Mouse (Mus musculus) 3T3-L1 (cell line): ENCODE results near the gene Ddx24.
"Not testable (repeated sequence)": the region's sequence is repeated elsewhere in the genome, so short reads cannot be mapped to it uniquely, and the experiment has no call there.

Experiments
- DNase-seq: peaks from one replicate; pipeline ENCODE4 v3.0.0-alpha.2; 2015; ENCODE audit warnings: low read depth, low spot score

The Ddx24 gene

DNA sequence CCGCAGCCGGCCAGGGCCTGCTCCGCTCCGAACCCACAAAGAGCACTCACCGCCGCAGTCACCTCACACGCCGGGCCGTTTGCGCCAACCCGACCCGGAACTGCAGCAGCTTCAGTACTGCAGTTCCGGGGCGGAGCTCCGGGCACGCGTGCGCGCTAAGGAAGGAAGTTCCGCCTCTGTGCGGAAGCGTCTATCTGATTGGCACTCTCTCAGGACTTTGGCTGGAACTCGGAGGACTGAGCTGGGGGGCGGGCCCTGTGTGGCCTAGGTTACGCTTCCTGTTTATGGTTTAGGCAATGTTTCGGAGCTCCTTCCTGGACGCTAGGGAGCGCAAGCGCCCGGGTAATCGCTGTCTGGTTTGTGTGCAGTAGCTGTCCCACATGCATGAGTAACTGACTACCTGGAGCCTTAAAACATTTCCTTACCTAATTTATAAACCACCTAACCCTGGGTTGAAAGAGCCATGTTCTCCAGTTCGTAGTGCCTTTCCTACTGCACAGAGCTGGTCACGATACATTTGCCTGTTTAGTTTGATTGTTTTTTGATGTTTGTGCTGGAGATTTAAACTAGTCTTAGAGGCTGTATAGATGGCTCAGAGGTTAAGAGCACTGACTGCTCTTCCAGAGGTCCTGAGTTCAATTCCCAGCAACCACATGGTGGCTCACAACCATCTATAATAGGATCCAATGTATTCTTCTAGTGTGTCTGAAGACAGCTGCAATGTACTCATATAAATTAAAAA lies at the start of gene Ddx24:
TSS of gene Ddx24 (minus strand) at position 102 of the 742 bp plus-strand sequence.
- peak; percentile 99 for DNase-seq

DNA sequence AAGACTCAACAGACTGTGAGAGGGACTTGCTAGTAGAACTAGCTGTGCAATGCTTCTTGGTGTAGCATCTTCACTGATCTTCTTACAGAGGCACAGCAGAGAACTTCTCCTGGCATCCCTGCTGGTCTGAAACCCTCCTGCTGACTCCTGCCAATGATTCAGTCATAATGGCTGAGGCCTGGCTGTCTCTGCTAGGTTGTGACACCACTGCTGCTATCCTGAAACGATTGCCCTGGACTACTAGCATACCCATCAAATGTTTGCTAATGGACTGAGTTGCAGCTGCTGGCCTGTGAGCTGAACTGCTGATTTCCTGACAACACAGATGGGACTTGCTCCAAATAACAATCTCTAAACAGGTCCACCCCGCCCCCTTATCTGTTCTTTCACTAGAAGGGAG lies 48.9 kb upstream of the Ddx24 start:
- DNase-seq: no peak

DNA sequence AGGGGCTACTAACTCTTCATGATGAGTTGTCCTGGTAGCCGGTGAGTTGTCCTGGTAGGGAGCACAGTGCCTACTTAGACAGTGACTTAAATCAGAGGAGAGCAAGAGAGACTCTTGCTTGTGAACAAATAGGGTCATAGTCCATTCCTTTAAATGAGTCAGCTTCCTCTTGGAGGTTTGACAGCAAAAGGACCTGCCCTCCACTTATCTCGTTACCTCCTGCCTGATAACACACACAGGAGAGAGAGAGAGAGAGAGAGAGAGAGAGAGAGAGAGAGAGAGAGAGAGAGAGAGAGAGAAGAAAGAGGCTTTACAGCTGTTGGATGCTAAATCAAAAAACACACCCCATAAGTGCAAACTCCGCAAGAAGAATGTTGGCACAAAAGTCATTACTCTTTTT lies 31.5 kb upstream of the Ddx24 start, which contains the start of gene Ifi27l2b:
TSS of gene Ifi27l2b (minus strand) at position 84 of the 400 bp plus-strand sequence.
- peak; percentile 20 for DNase-seq

DNA sequence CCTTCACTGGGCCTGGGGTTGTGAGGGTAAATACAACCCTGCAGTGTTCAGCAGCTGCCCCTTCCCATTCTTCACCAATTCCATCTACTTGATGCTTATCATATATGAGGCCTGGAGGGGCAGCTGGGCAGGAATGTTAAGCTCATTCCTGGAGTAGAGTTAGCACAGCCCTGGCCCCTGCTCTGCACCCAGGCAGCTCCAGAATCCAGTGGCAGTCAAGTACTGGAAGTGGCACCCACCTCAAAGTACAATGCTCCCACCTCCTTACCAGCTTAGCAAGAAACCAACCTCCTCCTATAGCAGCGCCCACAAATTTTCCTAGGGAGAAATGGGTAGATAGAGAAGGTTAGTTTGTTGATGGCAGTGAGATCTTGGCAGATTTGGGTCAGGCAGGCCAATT lies 31.1 kb upstream of the Ddx24 start:
- DNase-seq: not testable (repeated sequence)

DNA sequence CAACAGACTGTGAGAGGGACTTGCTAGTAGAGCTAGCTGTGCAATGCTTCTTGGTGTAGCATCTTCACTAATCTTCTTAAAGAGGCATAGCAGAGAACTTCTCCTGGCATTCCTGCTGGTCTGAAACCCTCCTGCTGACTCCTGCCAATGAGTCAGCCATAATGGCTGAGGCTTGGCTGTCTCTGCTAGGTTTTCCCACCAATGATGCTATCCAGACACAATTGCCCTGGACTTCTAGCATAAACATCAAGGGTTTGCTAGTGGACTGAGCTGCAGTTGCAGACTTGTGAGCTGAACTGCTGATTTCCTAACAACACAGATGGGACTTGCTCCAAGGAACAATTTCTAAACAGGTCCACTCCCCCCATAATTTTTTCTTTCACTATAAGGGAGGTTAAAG lies 27.7 kb upstream of the Ddx24 start:
- peak; percentile 58 for DNase-seq

DNA sequence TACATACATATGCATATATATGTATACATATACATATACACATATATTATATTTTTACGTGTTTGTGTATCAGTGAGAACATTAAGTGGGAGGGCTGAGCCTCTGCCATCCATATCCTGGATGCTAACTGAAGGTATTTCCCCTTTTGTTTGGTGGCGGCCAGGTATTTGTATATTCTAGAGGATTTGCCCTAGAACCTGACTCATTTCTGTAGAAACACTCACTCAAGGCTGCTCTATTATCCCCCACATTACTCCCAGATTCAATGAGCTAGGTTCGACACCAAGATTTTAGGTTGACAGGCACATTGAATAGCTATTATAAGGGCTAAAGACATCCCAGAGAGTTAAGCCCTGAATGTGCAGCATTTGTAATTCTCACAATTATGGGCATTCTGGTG lies 19.4 kb upstream of the Ddx24 start:
- no peak for DNase-seq

DNA sequence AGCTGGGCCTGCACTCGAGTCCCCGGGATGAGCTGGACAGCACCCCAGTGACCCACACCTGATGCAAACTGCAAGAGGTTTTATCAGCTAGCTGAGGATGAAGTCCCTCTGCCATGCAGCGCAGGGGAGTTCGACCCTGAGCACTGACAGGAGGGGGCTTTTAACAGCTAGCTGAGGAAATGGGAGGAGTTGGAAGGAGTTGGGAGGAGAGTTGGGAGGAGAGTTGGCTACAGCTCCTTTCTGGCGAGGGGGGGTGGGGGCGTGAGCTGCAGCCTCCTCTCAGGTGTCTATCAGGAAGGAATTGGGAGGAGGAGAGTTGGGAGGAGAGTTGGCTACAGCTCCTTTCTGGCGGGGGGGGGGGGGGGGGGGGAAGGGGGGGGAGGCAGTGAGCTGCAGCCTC lies 18.6 kb upstream of the Ddx24 start:
- DNase-seq: not testable (repeated sequence)

DNA sequence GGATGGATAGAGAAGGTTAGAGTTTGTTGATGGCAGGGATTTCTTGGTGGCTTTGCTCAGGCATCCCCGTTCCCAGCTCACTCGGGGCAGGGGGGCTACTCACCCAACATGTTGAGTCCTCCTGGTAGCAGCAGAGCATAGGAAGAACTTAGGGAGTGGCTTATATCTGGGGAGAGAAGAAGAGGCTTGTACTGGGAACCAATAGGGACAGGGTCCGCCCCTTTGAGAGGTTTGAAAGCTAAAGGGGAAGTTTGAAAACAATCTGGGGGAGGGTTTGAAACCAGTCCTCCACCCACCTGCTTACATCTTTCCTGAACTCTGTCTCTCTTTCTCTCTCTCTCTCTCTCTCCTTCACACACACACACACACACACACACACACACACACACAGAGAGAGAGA lies 17.9 kb upstream of the Ddx24 start, which contains the start of gene Ifi27l2a:
TSS of gene Ifi27l2a (minus strand) at position 157 of the 400 bp plus-strand sequence.
- peak; percentile 22 for DNase-seq

DNA sequence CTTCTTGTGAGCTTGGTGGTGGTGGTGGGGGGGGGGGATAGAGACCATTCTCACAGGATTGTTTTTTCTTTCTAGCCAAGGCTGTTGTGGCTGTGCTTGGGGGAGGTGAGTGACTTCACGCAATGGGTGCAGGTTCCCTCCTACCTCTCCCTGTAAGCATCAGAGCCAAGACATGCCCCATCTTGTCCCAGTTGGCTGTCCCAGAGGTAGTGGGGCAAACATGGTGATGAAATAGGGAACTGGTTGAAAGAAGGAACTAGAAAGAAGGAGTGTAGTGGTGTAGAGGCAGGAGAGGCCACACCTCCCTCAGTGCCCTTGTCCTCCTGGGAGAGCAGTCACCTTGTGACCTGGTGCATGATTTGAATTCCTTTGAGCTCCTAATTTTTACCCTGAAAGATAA lies 12.0 kb upstream of the Ddx24 start:
- no peak for DNase-seq

DNA sequence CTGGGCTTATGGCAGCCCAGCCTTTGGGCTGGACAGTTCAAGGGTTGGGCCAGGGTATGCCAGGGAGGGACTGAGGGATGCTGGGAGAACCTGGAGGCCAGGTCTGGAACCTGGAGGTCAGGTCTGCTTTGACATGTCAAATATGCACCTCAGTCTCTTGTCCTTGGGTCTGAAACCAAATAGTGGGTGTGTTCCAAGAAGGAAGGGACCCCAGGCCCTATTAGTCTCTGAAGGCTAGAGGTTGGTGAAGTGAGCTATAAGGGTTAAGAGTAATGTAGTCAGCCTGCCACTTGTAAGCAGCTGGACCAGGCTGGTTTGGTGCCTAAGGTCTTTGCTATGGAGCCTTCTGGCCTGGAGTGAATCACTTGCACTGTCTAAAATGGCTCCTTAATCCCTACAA lies 9.2 kb upstream of the Ddx24 start:
- no peak for DNase-seq

DNA sequence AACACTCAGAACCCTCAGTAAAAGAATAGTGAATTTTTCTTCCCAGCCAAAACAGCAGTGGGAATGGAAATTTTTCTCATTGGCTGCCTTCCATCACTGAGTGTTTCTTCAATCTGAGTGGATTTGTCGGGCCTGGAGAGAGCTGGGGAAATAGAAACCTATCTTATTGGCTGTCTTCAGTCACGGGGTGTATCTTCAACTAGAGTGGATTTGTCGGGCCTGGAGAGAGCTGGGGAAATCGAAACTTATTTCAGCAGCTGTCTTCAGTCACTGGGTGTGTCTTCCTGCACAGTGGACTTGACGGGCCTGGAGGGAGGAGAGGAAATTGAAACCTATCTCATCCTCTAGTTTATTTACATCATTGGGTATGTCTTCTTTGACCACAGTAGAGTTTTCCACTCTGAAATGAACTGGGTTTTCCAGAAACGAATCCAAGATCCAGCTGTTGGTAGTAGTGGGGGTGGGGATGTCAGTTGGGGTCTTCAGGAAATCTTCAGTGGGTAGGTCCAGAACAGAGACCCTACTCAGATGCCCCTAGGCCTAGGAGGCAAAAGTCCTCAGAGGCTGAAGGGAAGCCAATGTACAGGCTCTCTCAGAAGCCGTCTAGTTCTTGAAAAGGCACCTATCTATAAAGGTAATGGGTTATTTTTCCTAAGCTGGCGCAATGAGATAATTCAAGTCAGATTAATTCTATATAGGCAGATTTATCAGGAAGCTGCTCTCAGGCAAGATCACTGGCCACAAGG lies 8.5 kb upstream of the Ddx24 start, which contains the start of gene Ifi27:
TSS of gene Ifi27 (plus strand) at position 226 of the 746 bp plus-strand sequence.
- peak; percentile 96 for DNase-seq

DNA sequence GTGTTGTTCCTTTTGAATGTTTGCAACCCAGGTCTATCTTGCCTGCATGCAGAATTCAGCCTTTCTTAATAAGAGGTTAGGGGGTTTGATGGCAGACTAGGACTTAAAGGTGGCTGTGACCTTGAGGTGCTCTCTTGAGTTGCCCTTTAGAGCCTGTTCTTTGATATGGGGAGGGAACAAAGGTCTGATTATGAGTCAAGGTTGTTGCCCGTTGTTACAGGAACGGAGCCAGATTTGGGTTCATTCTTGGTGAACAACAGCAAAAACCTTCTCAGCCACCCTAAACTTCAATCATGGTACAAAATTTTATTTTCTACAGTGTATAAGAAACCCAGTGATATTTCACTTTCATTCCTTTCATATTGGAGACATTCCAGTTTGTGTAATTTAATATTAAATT lies 7.8 kb upstream of the Ddx24 start:
- DNase-seq: peak; percentile 52

DNA sequence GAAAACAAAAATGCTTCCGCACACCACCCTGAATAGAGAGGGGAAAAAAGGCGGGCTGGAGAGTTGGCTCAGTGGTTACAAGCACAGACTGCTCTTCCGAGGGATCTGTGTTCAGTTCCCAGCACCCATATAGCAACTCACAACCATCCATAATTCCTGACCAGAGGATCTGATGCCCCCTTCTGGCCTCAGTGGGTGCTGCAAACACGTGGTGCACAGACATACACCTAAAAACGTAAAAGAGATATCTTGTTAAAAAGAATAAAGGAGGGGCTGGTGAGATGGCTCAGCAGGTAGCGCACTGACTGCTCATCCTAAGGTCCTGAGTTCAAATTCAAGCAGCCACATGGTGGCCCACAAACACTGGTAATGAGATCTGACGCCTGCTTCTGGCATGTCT lies 1.1 kb upstream of the Ddx24 start:
- DNase-seq: no peak

DNA sequence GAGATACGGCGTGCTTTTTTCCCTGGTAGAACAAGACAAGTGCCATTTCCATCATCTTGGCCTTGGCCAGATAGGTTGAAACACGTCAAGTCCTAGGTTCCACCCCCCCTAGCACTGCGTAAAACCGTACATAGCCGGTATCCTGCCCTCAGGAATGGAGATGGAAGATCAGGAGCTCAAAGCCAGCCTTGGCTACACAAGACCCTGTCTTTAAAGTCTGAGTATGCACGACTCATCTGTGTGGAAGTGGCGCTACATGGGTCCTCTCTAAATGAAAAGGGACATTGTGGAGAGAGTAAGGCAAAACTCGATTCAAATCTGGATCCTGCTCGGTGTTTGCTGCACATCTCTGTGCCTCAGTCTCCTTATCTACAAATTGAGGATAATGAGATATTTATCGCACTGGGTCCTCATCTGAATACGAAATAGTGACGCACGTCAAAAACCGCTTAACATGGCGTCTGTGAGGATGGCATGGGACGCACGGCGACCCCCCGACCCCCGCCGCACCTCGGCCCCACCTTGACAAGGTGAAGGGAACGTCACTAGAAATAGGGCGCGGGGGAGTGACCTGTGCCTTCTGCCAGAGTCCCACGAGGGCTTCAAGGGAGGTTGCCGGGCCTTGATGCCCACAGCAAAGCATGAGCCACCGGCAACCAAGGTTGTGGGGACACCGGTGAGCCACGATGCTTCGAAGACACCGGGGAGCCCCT lies 458 bp downstream of the Ddx24 start:
- no peak for DNase-seq

DNA sequence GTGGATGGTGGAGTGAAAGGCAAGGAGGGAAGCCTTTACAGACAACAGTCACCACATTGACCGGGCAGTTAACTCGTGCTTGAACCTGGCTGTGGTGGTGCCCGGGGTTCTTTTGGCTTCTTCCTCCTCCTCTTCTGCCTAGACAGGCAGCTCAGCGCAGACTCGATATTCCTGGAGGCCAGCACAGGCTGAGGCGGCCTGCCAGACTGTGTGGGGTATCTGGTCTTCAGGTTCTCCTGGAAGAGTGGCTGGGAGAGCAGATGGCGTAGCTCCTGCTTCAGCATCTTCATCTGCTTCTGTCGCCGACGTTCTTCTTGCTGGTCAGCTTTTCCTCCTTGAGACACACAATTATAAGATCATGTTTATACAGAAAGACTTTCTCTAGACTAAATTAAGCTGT lies 17.5 kb downstream of the Ddx24 start:
- no peak for DNase-seq

DNA sequence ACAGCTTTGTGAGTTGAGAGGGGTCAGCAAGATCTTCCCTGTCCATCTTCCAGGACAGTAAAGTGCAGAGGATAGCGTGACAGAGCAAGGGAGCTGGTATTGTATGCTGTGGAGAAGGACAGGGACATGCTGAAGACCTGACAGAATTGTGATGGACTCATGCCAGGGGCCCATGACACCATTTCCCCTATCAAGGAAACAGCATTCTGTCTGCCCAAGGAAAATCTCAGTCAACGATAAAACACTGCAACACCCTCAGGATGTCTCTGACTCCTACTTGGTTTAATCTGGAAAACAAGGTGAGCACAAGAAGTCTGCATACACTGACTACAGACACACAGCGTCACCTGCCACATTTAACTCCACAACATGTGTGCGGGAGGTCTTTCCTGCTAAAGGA lies 17.9 kb downstream of the Ddx24 start, which contains the start of gene 9330161L09Rik:
TSS of gene 9330161L09Rik (minus strand) at position 101 of the 400 bp plus-strand sequence.
- no peak for DNase-seq

DNA sequence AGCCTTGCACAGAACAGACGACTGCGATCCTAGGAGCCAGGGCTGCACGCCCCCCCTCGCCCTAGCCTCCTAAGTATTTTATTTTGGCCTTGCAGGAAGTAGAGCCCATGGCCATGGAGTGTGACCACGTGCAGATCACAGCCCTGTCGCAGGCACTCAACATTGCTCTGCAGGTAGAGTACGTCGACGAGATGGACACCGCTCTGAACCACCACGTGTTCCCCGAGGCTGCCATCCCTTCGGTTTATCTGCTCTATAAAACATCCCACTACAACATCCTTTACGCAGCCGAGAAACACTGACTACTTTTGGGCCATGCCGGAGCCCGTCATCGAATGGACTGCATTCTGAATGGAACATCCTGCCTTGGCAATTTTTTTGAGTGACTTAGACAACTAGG lies 21.5 kb downstream of the Ddx24 start:
- DNase-seq: no peak

DNA sequence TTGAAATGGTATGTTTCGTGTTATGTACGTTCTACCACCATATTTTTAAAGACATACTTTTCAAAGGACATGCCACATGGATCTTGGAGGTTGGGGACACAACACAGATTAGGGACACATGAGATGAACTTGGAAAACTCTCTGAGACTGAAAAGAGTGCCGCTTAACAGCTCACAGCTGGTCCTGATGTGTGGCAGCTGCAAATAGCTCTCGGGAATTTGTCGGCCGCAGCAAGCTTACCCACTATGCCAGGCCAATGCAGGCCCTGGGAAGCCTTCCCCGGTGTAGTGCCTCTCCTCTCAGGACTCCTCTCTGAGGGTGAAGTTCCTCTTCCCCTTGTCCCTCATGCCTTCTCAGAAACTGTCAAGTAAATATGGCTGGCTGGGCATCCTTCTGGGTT lies 28.9 kb downstream of the Ddx24 start:
- DNase-seq: no peak

DNA sequence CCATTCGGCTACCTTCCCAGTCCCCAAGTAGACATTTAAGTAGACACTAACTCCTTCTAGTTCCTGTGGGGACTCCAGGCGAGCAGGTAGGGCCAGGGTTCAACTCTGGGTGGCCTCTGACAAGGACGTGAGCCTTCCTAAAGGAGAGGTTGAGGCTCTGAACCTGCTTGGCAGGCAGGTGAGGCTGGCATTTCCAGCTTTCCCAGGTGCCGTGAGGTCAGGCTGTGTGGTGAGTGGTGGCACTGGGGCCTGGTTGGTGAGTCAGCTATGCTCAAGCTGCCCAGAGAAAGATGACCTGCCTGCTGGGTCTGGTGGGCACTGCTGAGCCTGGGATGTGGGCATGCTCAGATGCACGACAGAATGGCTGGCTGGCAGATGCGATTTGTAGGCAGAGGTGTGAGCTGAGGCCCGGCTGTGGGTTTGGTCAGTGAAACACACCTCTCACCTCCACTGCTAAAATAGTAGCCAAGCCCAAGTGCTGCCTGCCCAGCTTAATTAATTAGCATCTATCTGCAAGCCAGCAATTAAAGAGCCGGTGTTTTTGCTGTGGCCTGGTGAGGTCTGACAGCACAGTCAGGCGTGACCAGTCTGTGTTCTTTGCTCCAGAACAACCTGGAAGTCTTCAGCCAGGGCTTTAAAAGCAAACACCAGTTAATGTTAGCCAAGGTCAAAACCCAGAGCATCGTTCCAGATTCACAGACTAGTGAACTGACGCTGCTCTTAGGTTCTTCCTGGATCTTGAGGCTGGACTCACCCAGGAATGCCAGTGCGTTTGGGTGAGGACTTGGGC lies 29.9 kb downstream of the Ddx24 start:
- no peak for DNase-seq

DNA sequence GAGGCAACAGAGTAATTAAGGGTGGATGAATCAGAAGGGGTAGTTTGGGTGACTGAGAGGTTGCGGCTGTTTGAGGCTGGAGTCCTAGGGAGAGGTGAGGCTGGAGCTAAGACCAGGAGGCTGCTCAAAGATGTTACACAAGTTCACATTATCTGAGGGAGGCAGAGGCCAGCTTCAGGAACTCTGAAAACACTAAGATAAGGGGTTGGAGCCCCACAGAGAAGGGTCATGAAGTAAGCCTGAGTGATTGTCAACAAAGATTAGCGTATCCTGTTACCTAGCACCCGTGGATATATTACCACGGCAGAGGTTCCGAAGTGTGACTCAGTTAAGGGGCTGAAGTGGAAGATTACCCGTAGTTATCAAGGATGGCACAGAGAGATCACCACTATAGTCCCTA lies 32.1 kb downstream of the Ddx24 start:
- no peak for DNase-seq

DNA sequence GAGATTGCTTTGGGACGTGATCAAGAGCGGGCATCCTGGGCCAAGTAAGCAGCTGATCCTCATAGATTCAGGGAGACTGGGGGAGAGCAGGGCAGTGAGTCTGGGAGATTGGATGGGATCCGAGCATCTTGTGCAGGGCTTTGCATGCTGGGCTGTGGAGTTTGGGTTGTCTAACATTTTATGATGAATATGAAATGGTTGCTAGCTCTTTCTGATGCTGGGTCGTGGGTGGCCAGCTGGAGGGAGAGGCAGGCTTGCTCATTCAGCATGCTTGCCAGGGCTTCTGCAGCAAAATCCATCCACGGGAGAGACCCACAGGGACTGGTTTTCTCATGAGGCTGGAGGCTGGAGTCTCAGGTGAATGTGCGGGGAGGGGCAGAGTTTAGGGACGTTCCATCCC lies 34.5 kb downstream of the Ddx24 start:
- no peak for DNase-seq
